Mouse (Mus musculus) liver, adult 2 months (tissue): ENCODE measurements around the gene Stk38l.

Experiments
- CTCF ChIP-seq: fragments of 200-500 bp; IDR thresholded peaks from 2 replicates; pipeline ENCODE4 v1.5.1; 2011; ENCODE audit warnings: low read depth, low read length, control low read depth
- POLR2A ChIP-seq: fragments of 200-500 bp; IDR thresholded peaks from 2 replicates; pipeline ENCODE4 v1.6.1; 2011; ENCODE audit warnings: low read length, control low read depth; ENCODE audit not compliant: insufficient read depth; ENCODE audit errors: extremely low read depth

- TF ChIP-seq CTCF (no peak), POLR2A (no peak)
Observed at GRCm38 (mm10) chr6:146748271-146748670, 23.5 kb downstream of the Stk38l start.
